8 mouse cellular contexts compared by ENCODE assay signal in the genomic region with DNA sequence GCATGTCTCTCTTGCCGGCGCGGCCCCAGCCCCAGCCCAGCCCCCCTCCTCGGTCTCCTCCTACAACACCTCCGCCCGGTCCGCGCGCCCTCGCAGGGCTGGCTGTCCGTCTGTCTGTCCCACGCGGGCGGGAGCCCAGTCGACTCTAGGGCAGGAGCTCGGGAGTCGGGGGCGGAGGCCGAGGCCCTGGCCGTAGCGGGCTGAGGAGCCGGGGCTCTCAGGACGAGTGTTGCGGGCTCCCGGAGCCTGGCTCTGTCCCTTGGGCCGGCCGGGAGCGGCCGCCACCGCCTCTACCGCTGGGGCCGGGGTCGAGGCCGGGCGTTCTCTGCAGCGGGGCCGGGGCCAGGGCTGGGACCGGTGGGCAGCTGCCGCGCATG.
DNase-seq lines count a peak whose midpoint lies in the region; ATAC-seq lines count a peak whose summit lies in the region.

No protein-coding gene starts in this region.

- H3K36me3 ChIP-seq in lung, embryonic 15.5 days, result no peaks in the 10 kb centered on the region
- no peaks in the 10 kb centered on the region for H3K36me3 ChIP-seq in forebrain, embryonic 16.5 days (ENCODE audit: control insufficient read depth, insufficient read depth)
- no peaks in the 10 kb centered on the region for H3K36me3 ChIP-seq in intestine, embryonic 15.5 days

- peaks cover 35% of the 10 kb centered on the region for H3K4me1 ChIP-seq in lung, embryonic 15.5 days
- no peaks in the 10 kb centered on the region for H3K4me1 ChIP-seq in brown adipose tissue, adult 24 weeks (ENCODE audit: control insufficient read depth, insufficient read depth, insufficient read length, low read length)
- H3K4me1 ChIP-seq in forebrain, embryonic 16.5 days (replicated peaks; ENCODE audit: control insufficient read depth, insufficient read depth, low read length), result peaks cover 40% of the 10 kb centered on the region
- peaks cover 17% of the 10 kb centered on the region for H3K4me1 ChIP-seq in intestine, embryonic 15.5 days (replicated peaks)

- H3K4me3 ChIP-seq in lung, embryonic 15.5 days, result peak overlapping the region; percentile 60
- peak overlapping the region; percentile 59 for H3K4me3 ChIP-seq in brown adipose tissue, adult 24 weeks (ENCODE audit: insufficient read depth, low read depth, low read length)
- H3K4me3 ChIP-seq in forebrain, embryonic 16.5 days (replicated peaks; ENCODE audit: low read length), result peak overlapping the region; percentile 79
- H3K4me3 ChIP-seq in intestine, embryonic 15.5 days (replicated peaks), result peak overlapping the region; percentile 57

- peak overlapping the region; percentile 49 for H3K9ac ChIP-seq in lung, embryonic 15.5 days
- peak overlapping the region; percentile 91 for H3K9ac ChIP-seq in forebrain, embryonic 16.5 days (replicated peaks; ENCODE audit: low read depth, low read length)
- H3K9ac ChIP-seq in intestine, embryonic 15.5 days, result peak overlapping the region; percentile 51

- H3K27me3 ChIP-seq in lung, embryonic 15.5 days, result peaks cover 69% of the 10 kb centered on the region
- peaks cover 25% of the 10 kb centered on the region for H3K27me3 ChIP-seq in forebrain, embryonic 16.5 days (replicated peaks; ENCODE audit: control insufficient read depth, insufficient read depth, low read length)
- H3K27me3 ChIP-seq in intestine, embryonic 15.5 days (replicated peaks), result peaks cover 48% of the 10 kb centered on the region

- H3K4me2 ChIP-seq in lung, embryonic 15.5 days, result peak overlapping the region; percentile 96
- H3K4me2 ChIP-seq in forebrain, embryonic 16.5 days (ENCODE audit: low read length), result peak overlapping the region; percentile 67
- H3K4me2 ChIP-seq in intestine, embryonic 15.5 days (replicated peaks), result peak overlapping the region; percentile 98

- no peaks in the 10 kb centered on the region for H3K9me3 ChIP-seq in lung, embryonic 15.5 days
- no peaks in the 10 kb centered on the region for H3K9me3 ChIP-seq in forebrain, embryonic 16.5 days (ENCODE audit: control insufficient read depth, low read length)
- H3K9me3 ChIP-seq in intestine, embryonic 15.5 days, result no peaks in the 10 kb centered on the region

- ATAC-seq in lung, embryonic 15.5 days (ENCODE audit: borderline replicate concordance, extremely low read depth, low FRiP score, low TSS enrichment), result peak; percentile 17; the same call in 1 of the 2 replicates
- no peak; the same call in 1 of the 2 replicates for ATAC-seq in forebrain, embryonic 16.5 days
- peak; percentile 43 for ATAC-seq in intestine, embryonic 15.5 days
- no peak for ATAC-seq in granulocyte monocyte progenitor cell, adult 5-6 weeks (replicated peaks; ENCODE audit: poor library complexity, severe bottlenecking)

- DNase-seq in lung, postnatal 36 days, result no peak
- DNase-seq in lung, postnatal 4 days, result peak; percentile 30 to 58
- peak; percentile 17 for DNase-seq in urinary bladder, postnatal 25 days (ENCODE audit: low spot score)

- under 1% methylated on average over 37 of the region's 40 CpGs for WGBS in lung, embryonic 15.5 days
- WGBS in forebrain, embryonic 16.5 days, result 0% methylated on average over 32 of the region's 40 CpGs
- 1% methylated on average over 40 of the region's 40 CpGs for WGBS in intestine, embryonic 15.5 days

- no peak overlapping the region for H3K27ac ChIP-seq in lung, embryonic 15.5 days
- no peak overlapping the region for H3K27ac ChIP-seq in brown adipose tissue, adult 24 weeks (replicated peaks; ENCODE audit: low read depth, low read length)
- peak overlapping the region; percentile 64 for H3K27ac ChIP-seq in forebrain, embryonic 16.5 days (ENCODE audit: low read length)
- H3K27ac ChIP-seq in intestine, embryonic 15.5 days, result 0 out of 2 replicates have a peak overlapping the region, but pooled peaks have one; percentile 36

Comparison
In these comparisons a context has a peak if more than half of its experiments do, and no peak if none do; other contexts are left out.
1. ATAC-seq: peak in lung, embryonic 15.5 days (single experiment) and intestine, embryonic 15.5 days (single experiment); none in forebrain, embryonic 16.5 days (single experiment) and granulocyte monocyte progenitor cell, adult 5-6 weeks (single experiment).
2. H3K27ac ChIP-seq: peak in forebrain, embryonic 16.5 days (single experiment) and intestine, embryonic 15.5 days (single experiment); none in lung, embryonic 15.5 days (single experiment) and brown adipose tissue, adult 24 weeks (single experiment).
3. Peak in every context shown above with its lines, with median percentiles within 50 percentile points of each other: H3K4me2 ChIP-seq, H3K4me3 ChIP-seq and H3K9ac ChIP-seq.